10 mouse cellular contexts compared by ENCODE assay signal in genomic region chr9:58112321-58112751, GRCm38 (mm10). TPM values are rescaled to one million over a fixed set of nuclear protein-coding genes. Genes with fewer than 3 reads are reported as not detected.
DNase-seq lines count a peak whose midpoint lies in the region; ATAC-seq and TF ChIP-seq lines count a peak whose summit lies in the region.
"Had no signal": no experiment of that assay in that cellular context is flagged by ENCODE, and none has a peak within 500 bp of the region (broad histone marks: within the 10 kb centered on the region; RNA-seq: fewer than 3 reads in every experiment).

No protein-coding gene starts in this region.

- intact Hi-C loops in heart, postnatal 25 days (cut with DNase I): no loop called here

- H3K4me1 ChIP-seq in intestine, embryonic 15.5 days (replicated peaks): peaks cover 48% of the 10 kb centered on the region
- peaks cover 34% of the 10 kb centered on the region for H3K4me1 ChIP-seq in stomach, embryonic 15.5 days

- H3K4me2 ChIP-seq in intestine, embryonic 15.5 days (replicated peaks): no peak overlapping the region
- H3K4me2 ChIP-seq in stomach, embryonic 15.5 days: no peak overlapping the region

- H3K27ac ChIP-seq in layer of hippocampus, adult 2 months: peak overlapping the region; percentile 96
- H3K27ac ChIP-seq in intestine, embryonic 15.5 days: peak overlapping the region; percentile 40
- peak overlapping the region; percentile 79 for H3K27ac ChIP-seq in stomach, embryonic 15.5 days

- no peak overlapping the region for H3K9ac ChIP-seq in intestine, embryonic 15.5 days
- H3K9ac ChIP-seq in stomach, embryonic 15.5 days: no peak overlapping the region

- H3K36me3 ChIP-seq in intestine, embryonic 15.5 days: no peaks in the 10 kb centered on the region
- no peaks in the 10 kb centered on the region for H3K36me3 ChIP-seq in stomach, embryonic 15.5 days
- H3K36me3 ChIP-seq: G1E had no signal

- no peak for TF ChIP-seq CTCF in layer of hippocampus, adult 2 months (conservative IDR thresholded peaks at IDR 0.05)

- no peak for DNase-seq in layer of hippocampus, adult 2 months (ENCODE audit: low spot score in 2 of 2)
- no peak for DNase-seq in layer of hippocampus, postnatal 36 days
- DNase-seq in embryo, embryonic 11 days: peak; percentile 69
- no peak for DNase-seq in adrenal gland, postnatal 25 days
- DNase-seq in urinary bladder, postnatal 4 days (ENCODE audit: low spot score in 2 of 2): no peak
- no peak for DNase-seq in heart, postnatal 25 days (ENCODE audit: low spot score)

- no peaks in the 10 kb centered on the region for H3K9me3 ChIP-seq in intestine, embryonic 15.5 days
- no peaks in the 10 kb centered on the region for H3K9me3 ChIP-seq in stomach, embryonic 15.5 days
- H3K9me3 ChIP-seq: G1E had no signal

- ATAC-seq in intestine, embryonic 15.5 days: 0 out of 2 replicates have a peak, but pooled peaks have one; percentile 19
- peak; percentile 44; the same call in 1 of the 2 replicates for ATAC-seq in stomach, embryonic 15.5 days (ENCODE audit: insufficient read depth, low FRiP score, low read depth)

- H3K4me3 ChIP-seq in layer of hippocampus, adult 2 months: no peak overlapping the region
- H3K4me3 ChIP-seq in intestine, embryonic 15.5 days (replicated peaks): no peak overlapping the region
- H3K4me3 ChIP-seq in stomach, embryonic 15.5 days (replicated peaks): no peak overlapping the region

- 29% methylated on average over 5 of the region's 6 CpGs for WGBS in intestine, embryonic 15.5 days
- 21% methylated on average over 6 of the region's 6 CpGs for WGBS in stomach, embryonic 15.5 days

- peaks cover 4% of the 10 kb centered on the region; the same call in 1 of the 2 replicates for H3K27me3 ChIP-seq in intestine, embryonic 15.5 days (replicated peaks)
- H3K27me3 ChIP-seq in stomach, embryonic 15.5 days (replicated peaks): peaks cover 6% of the 10 kb centered on the region; the same call in 1 of the 2 replicates

RNA-seq across cellular contexts. Expression of gene Ccdc33, which starts 6.3 kb away (rescaled TPM):
- under 1 TPM; 0.29 to 0.49 TPM for total RNA-seq in layer of hippocampus, adult 2 months (2021)
- under 1 TPM; 0.30 to 0.73 TPM for total RNA-seq in layer of hippocampus, postnatal 36 days (2021)
- polyA plus RNA-seq in intestine, embryonic 15.5 days (2015; fragmentation: Nextera tagmentation; extraction: Ambion mirVana): 0.09 TPM in 1 of 2 replicates, not detected in the other
- 0.18 and 0.19 TPM in 2 replicates for polyA plus RNA-seq in stomach, embryonic 15.5 days (2015; fragmentation: Nextera tagmentation; extraction: Ambion mirVana)
- 0.39 and 0.76 TPM in 2 replicates for total RNA-seq in adrenal gland, postnatal 25 days (2021)
- not detected for total RNA-seq in heart, postnatal 25 days (2021)
- total RNA-seq: common myeloid progenitor, adult 5-6 weeks had no signal
- polyA plus RNA-seq: G1E had no signal

RNA-seq across cellular contexts. Expression of gene Stra6, which starts 48.7 kb away (rescaled TPM):
- total RNA-seq in layer of hippocampus, adult 2 months (2021): 10 to 100 TPM; 17.1 to 17.7 TPM
- 10 to 100 TPM; 11.4 to 13.3 TPM for total RNA-seq in layer of hippocampus, postnatal 36 days (2021)
- 4.5 and 4.6 TPM in 2 replicates for polyA plus RNA-seq in intestine, embryonic 15.5 days (2015; fragmentation: Nextera tagmentation; extraction: Ambion mirVana)
- polyA plus RNA-seq in stomach, embryonic 15.5 days (2015; fragmentation: Nextera tagmentation; extraction: Ambion mirVana): 1.8 and 3.3 TPM in 2 replicates
- 1.6 and 2.1 TPM in 2 replicates for total RNA-seq in adrenal gland, postnatal 25 days (2021)
- total RNA-seq in heart, postnatal 25 days (2021): 1 to 10 TPM in 1 of 2 experiments, under 1 TPM in 1; 0.23 to 1.0 TPM
- total RNA-seq: common myeloid progenitor, adult 5-6 weeks had no signal
- polyA plus RNA-seq: G1E had no signal

Comparison
In these comparisons a context has a peak if more than half of its experiments do, and no peak if none do; other contexts are left out.
1. H3K27ac ChIP-seq: peak in every context shown above with its lines; median percentile 96 in layer of hippocampus, adult 2 months; 79 in stomach, embryonic 15.5 days; 40 in intestine, embryonic 15.5 days.